Mouse (Mus musculus) embryonic facial prominence, embryonic 15.5 days (tissue): Measurements from ENCODE around the gene Epb42. TPM values are rescaled to one million over a fixed set of nuclear protein-coding genes. Genes with fewer than 3 reads are reported as not detected.
"Not testable (repeated sequence)": the region's sequence is repeated elsewhere in the genome, so short reads cannot be mapped to it uniquely, and the experiment has no call there.

Source experiments
- ATAC-seq: fragments of 200-750 bp; cut with Nextera tagmentation; 2 replicates; pipeline ENCODE4 v1.8.0; 2017; ENCODE audit warnings: low read depth, moderate TSS enrichment; ENCODE audit not compliant: insufficient number of reproducible peaks, low FRiP score, low TSS enrichment
- H3K27ac ChIP-seq: fragments of 300-500 bp; sonication (generic); replicated peaks from 2 replicates; pipeline ENCODE4 v1.5.1; 2015; ENCODE audit warnings: mild to moderate bottlenecking, inconsistent platforms
- H3K27me3 ChIP-seq: fragments of 300-500 bp; sonication (generic); 2 replicates; pipeline ENCODE4 v1.6.1; 2015; ENCODE audit warnings: inconsistent platforms
- H3K36me3 ChIP-seq: fragments of 300-500 bp; sonication (generic); 2 replicates; pipeline ENCODE4 v1.6.1; 2015; ENCODE audit warnings: mild to moderate bottlenecking, inconsistent platforms
- H3K4me1 ChIP-seq: fragments of 300-500 bp; sonication (generic); 2 replicates; pipeline ENCODE4 v1.6.1; 2015; ENCODE audit warnings: inconsistent platforms
- H3K4me2 ChIP-seq: fragments of 300-500 bp; sonication (generic); replicated peaks from 2 replicates; pipeline ENCODE4 v1.6.1; 2015; ENCODE audit warnings: mild to moderate bottlenecking, inconsistent platforms
- H3K4me3 ChIP-seq: fragments of 300-500 bp; sonication (generic); replicated peaks from 2 replicates; pipeline ENCODE4 v1.5.1; 2015; ENCODE audit warnings: mild to moderate bottlenecking, inconsistent platforms
- H3K9ac ChIP-seq: fragments of 300-500 bp; sonication (generic); 2 replicates; pipeline ENCODE4 v1.6.1; 2015; ENCODE audit warnings: inconsistent platforms
- H3K9me3 ChIP-seq: fragments of 300-500 bp; sonication (generic); replicated peaks from 2 replicates; pipeline ENCODE4 v1.6.1; 2016; ENCODE audit warnings: inconsistent platforms
- WGBS: fragments of 180-500 bp; shearing (Covaris S2); methylation state at CpG from one replicate; pipeline ENCODE4 v1.1.7; 2015; 5-methylcytosine and 5-hydroxymethylcytosine counted together
- polyA plus RNA-seq: library from polyadenylated mRNA; unstranded; fragments of >200 nt; fragmentation: Nextera tagmentation; extraction: Ambion mirVana; gene quantifications from 2 replicates; pipeline ENCODE4 v1.2.1, GENCODE M21; 2015

Epb42 gene
- polyA plus RNA-seq, 1 experiment from 2014 or later = 0.69 TPM

- peak; percentile 96 for ATAC-seq
- Histone ChIP-seq H3K27me3 (no peaks in the 10 kb centered on the region), H3K36me3 (peaks cover 10% of the 10 kb centered on the region), H3K9me3 (no peaks in the 10 kb centered on the region), H3K9ac (peak within 1 kb of the TSS; percentile 63), H3K4me3 (peak within 1 kb of the TSS; percentile 84), H3K4me2 (peak within 1 kb of the TSS; percentile 78), H3K27ac (0 out of 2 replicates have a peak within 1 kb of the TSS, but pooled peaks have one; percentile 7), H3K4me1 (peaks cover 11% of the 10 kb centered on the region)
- WGBS = 2% methylated on average over 34 of the region's 34 CpGs
Observed at GRCm38 (mm10) chr2:121007925-121008663, 28.8 kb downstream of the Epb42 start, which contains the start of gene Ccndbp1. Ccndbp1 (plus strand) TSS chr2:121008403.

- 78% methylated on average over 1 of the region's 1 CpGs for WGBS
- Histone ChIP-seq H3K9me3 (no peaks in the 10 kb centered on the region), H3K9ac (no peak overlapping the region), H3K4me1 (peaks cover 11% of the 10 kb centered on the region), H3K4me2 (no peak overlapping the region), H3K27me3 (no peaks in the 10 kb centered on the region), H3K4me3 (no peak overlapping the region), H3K36me3 (peaks cover 5% of the 10 kb centered on the region; the same call in 1 of the 2 replicates), H3K27ac (no peak overlapping the region)
- ATAC-seq = no peak
Observed at GRCm38 (mm10) chr2:121006986-121007385, 29.9 kb downstream of the Epb42 start.

GRCm38 (mm10) chr2:121004018-121004811 is 32.7 kb downstream of the Epb42 start:
- no peak for ATAC-seq
- WGBS = 78% methylated on average over 7 of the region's 7 CpGs
- H3K36me3 ChIP-seq = no peaks in the 10 kb centered on the region
- no peak overlapping the region for H3K27ac ChIP-seq
- H3K9me3 ChIP-seq = no peaks in the 10 kb centered on the region
- H3K4me1 ChIP-seq = peaks cover 9% of the 10 kb centered on the region
- no peak overlapping the region for H3K4me2 ChIP-seq
- H3K27me3 ChIP-seq = no peaks in the 10 kb centered on the region
- no peak overlapping the region for H3K4me3 ChIP-seq
- no peak overlapping the region for H3K9ac ChIP-seq

DNA sequence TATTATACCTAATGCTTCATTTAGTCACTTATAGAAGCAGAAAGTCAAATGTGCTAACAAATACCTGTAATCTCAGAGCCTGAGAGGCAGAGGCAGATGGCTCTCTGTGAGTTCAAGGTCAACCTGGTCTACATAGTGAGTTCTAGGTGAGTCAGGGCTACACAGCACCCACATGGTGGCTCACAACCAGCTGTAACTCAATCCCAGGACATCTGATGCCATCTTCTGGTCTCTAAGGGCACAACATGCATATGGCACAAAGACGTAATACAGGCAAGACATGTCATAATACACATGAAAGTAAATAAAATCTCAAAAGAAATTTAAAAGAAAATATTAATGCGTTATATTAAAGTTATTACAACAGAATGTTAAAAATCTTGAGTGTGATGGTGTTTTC is 33.3 kb downstream of the Epb42 start:
- ATAC-seq = no peak
- H3K9ac ChIP-seq = no peak overlapping the region
- H3K27me3 ChIP-seq = no peaks in the 10 kb centered on the region
- no peak overlapping the region for H3K4me2 ChIP-seq
- no peaks in the 10 kb centered on the region for H3K36me3 ChIP-seq
- no peak overlapping the region for H3K27ac ChIP-seq
- H3K9me3 ChIP-seq = no peaks in the 10 kb centered on the region
- WGBS = 66% methylated on average over 2 of the region's 2 CpGs
- 0 out of 2 replicates have a peak, but pooled peaks cover 4% of the 10 kb centered on the region for H3K4me1 ChIP-seq
- no peak overlapping the region for H3K4me3 ChIP-seq

GRCm38 (mm10) chr2:120998863-120999262 is 38.0 kb downstream of the Epb42 start:
- Histone ChIP-seq H3K4me2 (no peak overlapping the region), H3K9ac (no peak overlapping the region), H3K27me3 (no peaks in the 10 kb centered on the region), H3K4me3 (no peak overlapping the region), H3K36me3 (no peaks in the 10 kb centered on the region), H3K27ac (no peak overlapping the region), H3K4me1 (no peaks in the 10 kb centered on the region), H3K9me3 (no peaks in the 10 kb centered on the region)
- ATAC-seq = no peak
- WGBS = 81% methylated on average over 8 of the region's 8 CpGs

DNA sequence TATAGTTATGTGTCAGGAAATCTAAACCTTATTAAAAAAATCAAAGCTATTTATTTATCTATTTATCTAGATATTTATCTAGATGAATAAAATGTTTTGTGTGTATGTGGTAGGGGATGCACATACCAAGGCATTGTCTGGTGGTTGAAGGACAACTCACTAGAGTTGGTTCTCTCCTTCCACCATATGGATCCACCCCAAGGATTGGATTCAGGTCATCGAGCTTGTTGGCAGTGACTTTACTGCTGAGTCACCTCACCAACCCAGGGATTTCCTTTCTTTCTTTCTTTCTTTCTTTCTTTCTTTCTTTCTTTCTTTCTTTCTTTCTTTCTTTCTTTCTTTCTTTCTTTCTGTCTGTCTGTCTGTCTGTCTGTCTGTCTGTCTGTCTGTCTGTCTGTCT is 40.3 kb downstream of the Epb42 start:
- not testable (repeated sequence) for ATAC-seq
- 76% methylated on average over 1 of the region's 1 CpGs for WGBS

DNA sequence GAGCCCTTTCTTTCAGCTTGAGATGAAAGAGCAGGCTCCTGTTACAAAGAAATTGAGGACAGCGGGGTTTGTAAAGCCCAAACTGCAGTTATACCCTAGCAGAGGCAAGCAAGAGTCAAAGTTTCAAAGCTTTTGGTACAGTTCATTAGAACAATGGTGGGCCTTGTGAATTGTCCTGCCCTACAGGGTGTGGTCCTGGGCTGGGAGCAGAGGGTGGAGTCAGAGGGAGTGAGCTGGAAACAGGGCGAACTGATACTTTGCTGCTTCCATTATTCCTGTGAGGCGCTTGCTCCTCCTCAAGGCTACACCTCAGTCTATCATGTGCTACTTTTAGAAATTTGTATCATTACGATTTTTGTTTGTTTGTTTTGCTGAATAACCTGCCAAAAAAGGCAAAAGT is 45.7 kb downstream of the Epb42 start:
- 52% methylated on average over 4 of the region's 4 CpGs for WGBS
- no peak overlapping the region for H3K27ac ChIP-seq
- no peak overlapping the region for H3K4me2 ChIP-seq
- no peak overlapping the region for H3K4me3 ChIP-seq
- H3K9ac ChIP-seq = no peak overlapping the region
- no peaks in the 10 kb centered on the region for H3K9me3 ChIP-seq
- H3K36me3 ChIP-seq = no peaks in the 10 kb centered on the region
- no peak for ATAC-seq
- H3K4me1 ChIP-seq = no peaks in the 10 kb centered on the region
- H3K27me3 ChIP-seq = no peaks in the 10 kb centered on the region

More for the DNA sequence above, 40.3 kb downstream of the Epb42 start:
- not testable (repeated sequence) for H3K9ac ChIP-seq, H3K4me1 ChIP-seq, H3K27me3 ChIP-seq, H3K4me2 ChIP-seq, H3K9me3 ChIP-seq, H3K27ac ChIP-seq, H3K36me3 ChIP-seq, H3K4me3 ChIP-seq

GRCm38 (mm10) chr2:120985241-120985640 is 51.6 kb downstream of the Epb42 start:
- Histone ChIP-seq H3K9ac (no peak overlapping the region), H3K4me3 (no peak overlapping the region), H3K4me1 (no peaks in the 10 kb centered on the region), H3K36me3 (no peaks in the 10 kb centered on the region), H3K27me3 (no peaks in the 10 kb centered on the region), H3K4me2 (no peak overlapping the region), H3K27ac (no peak overlapping the region), H3K9me3 (no peaks in the 10 kb centered on the region)
- 97% methylated on average over 1 of the region's 1 CpGs for WGBS
- no peak for ATAC-seq

DNA sequence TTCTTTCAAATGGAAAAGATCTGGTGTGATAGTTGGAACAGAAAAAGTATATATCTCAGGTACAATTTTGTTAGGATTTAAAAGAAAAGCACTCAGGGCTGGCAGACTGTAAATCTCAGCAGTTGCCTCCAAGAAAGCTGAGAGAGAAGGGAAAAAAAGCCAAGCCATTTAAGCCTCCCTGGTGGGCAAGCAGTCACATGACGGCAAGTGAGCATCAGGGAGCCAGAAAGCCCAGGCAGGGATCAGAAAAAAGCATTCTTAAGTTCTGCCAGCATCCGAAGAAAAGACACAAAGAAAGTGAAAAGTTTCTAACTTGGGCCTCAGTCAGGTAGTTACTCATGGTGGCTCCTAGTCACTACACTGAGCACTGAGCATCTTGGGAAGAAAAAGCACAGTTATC is 53.3 kb downstream of the Epb42 start:
- ATAC-seq = no peak
- 12% methylated on average over 2 of the region's 2 CpGs for whole genome bisulfite sequencing
- Histone ChIP-seq H3K27ac (no peak overlapping the region), H3K27me3 (no peaks in the 10 kb centered on the region), H3K4me1 (no peaks in the 10 kb centered on the region), H3K4me3 (no peak overlapping the region), H3K9me3 (no peaks in the 10 kb centered on the region), H3K36me3 (no peaks in the 10 kb centered on the region), H3K9ac (no peak overlapping the region), H3K4me2 (no peak overlapping the region)

DNA sequence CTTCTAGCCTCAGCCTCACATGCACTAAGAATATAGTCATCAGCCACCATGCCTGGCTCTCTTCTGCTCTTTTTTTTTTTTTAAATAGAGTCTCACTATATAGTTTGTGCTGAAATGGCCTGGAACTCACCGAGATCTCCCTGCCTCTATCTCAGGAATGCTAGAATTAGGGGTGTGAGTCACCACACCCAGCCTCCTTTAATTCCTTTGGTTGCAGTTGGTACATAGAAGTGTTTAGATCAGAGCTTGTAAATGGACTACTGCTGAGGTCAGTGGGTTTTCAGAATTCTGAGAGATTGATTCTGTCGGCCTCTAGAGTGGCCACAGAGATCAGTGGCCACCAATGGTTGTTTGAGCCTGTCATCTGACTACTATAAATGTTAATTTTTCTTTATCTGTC is 56.0 kb downstream of the Epb42 start:
- Histone ChIP-seq H3K9me3 (no peaks in the 10 kb centered on the region), H3K4me3 (no peak overlapping the region), H3K4me2 (no peak overlapping the region), H3K27me3 (no peaks in the 10 kb centered on the region), H3K36me3 (no peaks in the 10 kb centered on the region), H3K9ac (no peak overlapping the region), H3K4me1 (0 out of 2 replicates have a peak, but pooled peaks cover 6% of the 10 kb centered on the region), H3K27ac (no peak overlapping the region)
- WGBS = 62% methylated on average over 2 of the region's 2 CpGs
- ATAC-seq = no peak

GRCm38 (mm10) chr2:120979819-120980218 is 57.1 kb downstream of the Epb42 start:
- Histone ChIP-seq H3K9ac (no peak overlapping the region), H3K4me1 (0 out of 2 replicates have a peak, but pooled peaks cover 6% of the 10 kb centered on the region), H3K4me2 (no peak overlapping the region), H3K27ac (no peak overlapping the region), H3K36me3 (no peaks in the 10 kb centered on the region), H3K9me3 (no peaks in the 10 kb centered on the region), H3K4me3 (no peak overlapping the region), H3K27me3 (no peaks in the 10 kb centered on the region)
- ATAC-seq = no peak
- WGBS = 81% methylated on average over 1 of the region's 1 CpGs
